Mouse (Mus musculus) layer of hippocampus, adult 9-11 months (tissue): ENCODE measurements around the gene Agr3.

Source experiments
- DNase-seq: peaks from one replicate; pipeline ENCODE4 v3.0.0; 2022

Gene Agr3

DNA sequence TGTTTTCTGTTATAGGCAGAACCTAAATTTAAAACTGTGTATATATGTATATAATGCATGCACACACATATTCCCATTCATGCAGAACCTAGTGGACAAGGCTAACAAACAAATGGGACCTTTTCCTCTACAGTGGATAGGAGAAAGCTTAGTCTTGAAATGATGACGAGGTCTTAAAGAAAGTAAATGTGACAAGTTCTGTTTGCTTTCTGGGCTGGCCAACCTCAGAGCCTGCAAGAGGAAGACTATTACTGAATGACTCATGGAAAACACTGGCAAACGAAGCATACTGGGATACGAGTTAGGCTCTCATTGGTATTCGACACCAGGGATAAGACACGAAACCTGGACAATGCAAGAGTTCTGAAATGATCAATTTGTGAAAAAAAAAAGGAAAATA is 59.3 kb downstream of the Agr3 start:
- no peak for DNase-seq

GRCm38 (mm10) chr12:35992711-35993110 is 67.3 kb downstream of the Agr3 start, which contains the start of gene Agr2:
Agr2 (plus strand) TSS chr12:35992907.
- DNase-seq, result no peak

- no peak for DNase-seq
Measured at GRCm38 (mm10) chr12:35993583-35993982, 68.2 kb downstream of the Agr3 start.

- DNase-seq, result no peak
Measured at GRCm38 (mm10) chr12:35994098-35994497, 68.7 kb downstream of the Agr3 start.

GRCm38 (mm10) chr12:35995799-35996198 is 70.4 kb downstream of the Agr3 start:
- DNase-seq, result no peak
